ENCODE assay signal across 8 mouse cellular contexts in the genomic region with DNA sequence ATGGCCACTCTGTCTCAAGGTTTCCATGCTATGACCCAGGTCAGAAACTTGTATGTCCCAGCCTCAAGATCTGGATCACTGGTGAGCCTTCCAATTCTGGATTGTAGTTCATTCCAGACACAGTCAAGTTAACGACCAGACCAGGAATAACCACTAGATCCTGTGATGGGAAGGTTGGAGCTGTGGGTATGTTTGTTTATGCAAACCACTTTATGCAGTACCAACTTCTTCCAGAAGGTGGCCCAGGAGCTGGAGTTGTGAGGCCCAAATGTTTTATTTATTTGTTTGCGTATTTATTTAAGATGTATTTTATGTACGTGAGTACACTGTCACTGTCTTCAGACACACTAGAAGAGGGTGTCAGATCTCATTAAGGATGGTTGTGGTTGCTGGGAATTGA. TPM values are rescaled to one million over a fixed set of nuclear protein-coding genes. Genes with fewer than 3 reads are reported as not detected.
DNase-seq lines count a peak whose midpoint lies in the region; ATAC-seq and TF ChIP-seq lines count a peak whose summit lies in the region.

No protein-coding gene starts in this region.

- no peak overlapping the region for H3K4me2 ChIP-seq in intestine, postnatal 0 days (replicated peaks; ENCODE audit: low read depth)
- no peak overlapping the region for H3K4me2 ChIP-seq in intestine, embryonic 15.5 days (replicated peaks)

- H3K27ac ChIP-seq in intestine, postnatal 0 days (ENCODE audit: low read depth, low read length) = no peak overlapping the region
- H3K27ac ChIP-seq in intestine, embryonic 15.5 days = no peak overlapping the region

- no peak overlapping the region for H3K9ac ChIP-seq in intestine, postnatal 0 days (ENCODE audit: low read depth, low read length)
- H3K9ac ChIP-seq in intestine, embryonic 15.5 days = no peak overlapping the region

- H3K4me1 ChIP-seq in intestine, postnatal 0 days (replicated peaks; ENCODE audit: control insufficient read depth, insufficient read depth, low read length) = no peaks in the 10 kb centered on the region
- peaks cover 11% of the 10 kb centered on the region for H3K4me1 ChIP-seq in intestine, embryonic 15.5 days (replicated peaks)

- H3K9me3 ChIP-seq in intestine, postnatal 0 days (ENCODE audit: control insufficient read depth) = no peaks in the 10 kb centered on the region
- H3K9me3 ChIP-seq in intestine, embryonic 15.5 days = no peaks in the 10 kb centered on the region

- H3K27me3 ChIP-seq in intestine, postnatal 0 days (replicated peaks; ENCODE audit: control insufficient read depth, insufficient read depth, low read length) = peaks cover 2% of the 10 kb centered on the region; the same call in 1 of the 2 replicates
- H3K27me3 ChIP-seq in intestine, embryonic 15.5 days (replicated peaks) = peaks cover 6% of the 10 kb centered on the region; the same call in 1 of the 2 replicates

- no peaks in the 10 kb centered on the region; the same call in 1 of the 2 replicates for H3K36me3 ChIP-seq in intestine, postnatal 0 days (ENCODE audit: control insufficient read depth, insufficient read depth)
- no peaks in the 10 kb centered on the region for H3K36me3 ChIP-seq in intestine, embryonic 15.5 days

- H3K4me3 ChIP-seq in intestine, postnatal 0 days (ENCODE audit: low read depth, low read length) = no peak overlapping the region
- H3K4me3 ChIP-seq in intestine, embryonic 15.5 days (replicated peaks) = no peak overlapping the region

- peak; percentile 69 for DNase-seq in right cerebral cortex, postnatal 14 days
- DNase-seq in right cerebral cortex, postnatal 10 days (ENCODE audit: low spot score in 2 of 2) = no peak
- peak; percentile 29 for DNase-seq in cerebellum, adult 11-12 months
- DNase-seq in retina, postnatal 7 days (ENCODE audit: low read depth, low spot score) = peak; percentile 40
- no peak for DNase-seq in T-cell, adult 2 months (ENCODE audit: low spot score)
- DNase-seq in gastrocnemius, adult 8-10 months (ENCODE audit: low spot score in 2 of 2) = no peak

- peak; percentile 69 for TF ChIP-seq CTCF in intestine, postnatal 0 days (IDR thresholded peaks at IDR 0.05; ENCODE audit: low read depth)

- WGBS in intestine, postnatal 0 days = 63% methylated on average over 3 of the region's 3 CpGs
- 64% methylated on average over 3 of the region's 3 CpGs for WGBS in intestine, embryonic 15.5 days

- ATAC-seq in intestine, postnatal 0 days = no peak
- no peak for ATAC-seq in intestine, embryonic 15.5 days

RNA-seq across cellular contexts. Expression of a gene that starts 3.0 kb away (rescaled TPM):
- 55.4 and 60.6 TPM in 2 replicates for polyA plus RNA-seq in intestine, postnatal 0 days (2015; fragmentation: Nextera tagmentation; extraction: Ambion mirVana)
- 16.0 and 17.9 TPM in 2 replicates for polyA plus RNA-seq in intestine, embryonic 15.5 days (2015; fragmentation: Nextera tagmentation; extraction: Ambion mirVana)
- 10 to 100 TPM; 44.3 to 53.2 (median 47.5) TPM for total RNA-seq in gastrocnemius, adult 8-10 months (2022)

RNA-seq across cellular contexts. Expression of a gene that starts 5.3 kb away (rescaled TPM):
- polyA plus RNA-seq in intestine, postnatal 0 days (2015; fragmentation: Nextera tagmentation; extraction: Ambion mirVana) = 7.7 and 9.3 TPM in 2 replicates
- polyA plus RNA-seq in intestine, embryonic 15.5 days (2015; fragmentation: Nextera tagmentation; extraction: Ambion mirVana) = 6.8 and 7.2 TPM in 2 replicates
- total RNA-seq in gastrocnemius, adult 8-10 months (2022) = 10 to 100 TPM in 1 of 4 experiments, 1 to 10 TPM in 3; 7.3 to 11.0 (median 8.3) TPM

RNA-seq across cellular contexts. Expression of a gene that starts 5.4 kb away (rescaled TPM):
- polyA plus RNA-seq in intestine, postnatal 0 days (2015; fragmentation: Nextera tagmentation; extraction: Ambion mirVana) = 0.44 and 0.76 TPM in 2 replicates
- 0.51 and 0.58 TPM in 2 replicates for polyA plus RNA-seq in intestine, embryonic 15.5 days (2015; fragmentation: Nextera tagmentation; extraction: Ambion mirVana)
- under 1 TPM in 3 of 4 experiments, not detected in 1; 0.36 to 0.67 (median 0.48) TPM for total RNA-seq in gastrocnemius, adult 8-10 months (2022)

RNA-seq across cellular contexts. Expression of a gene that starts 24.5 kb away (rescaled TPM):
- polyA plus RNA-seq in intestine, postnatal 0 days (2015; fragmentation: Nextera tagmentation; extraction: Ambion mirVana) = 0.03 and 0.05 TPM in 2 replicates
- polyA plus RNA-seq in intestine, embryonic 15.5 days (2015; fragmentation: Nextera tagmentation; extraction: Ambion mirVana) = 0.15 and 0.24 TPM in 2 replicates
- not detected for total RNA-seq in gastrocnemius, adult 8-10 months (2022)

RNA-seq across cellular contexts. Expression of a gene that starts 24.8 kb away (rescaled TPM):
- 22.6 and 24.9 TPM in 2 replicates for polyA plus RNA-seq in intestine, postnatal 0 days (2015; fragmentation: Nextera tagmentation; extraction: Ambion mirVana)
- 32.9 and 33.9 TPM in 2 replicates for polyA plus RNA-seq in intestine, embryonic 15.5 days (2015; fragmentation: Nextera tagmentation; extraction: Ambion mirVana)
- 10 to 100 TPM; 11.6 to 19.1 (median 15.1) TPM for total RNA-seq in gastrocnemius, adult 8-10 months (2022)

Comparison
In these comparisons a context has a peak if more than half of its experiments do, and no peak if none do; other contexts are left out.
1. DNase-seq: peak in right cerebral cortex, postnatal 14 days (single experiment), cerebellum, adult 11-12 months (single experiment) and retina, postnatal 7 days (single experiment); none in right cerebral cortex, postnatal 10 days (0 of 2), T-cell, adult 2 months (single experiment) and gastrocnemius, adult 8-10 months (0 of 2).